18 mouse cellular contexts compared by ENCODE assay signal in the genomic region with DNA sequence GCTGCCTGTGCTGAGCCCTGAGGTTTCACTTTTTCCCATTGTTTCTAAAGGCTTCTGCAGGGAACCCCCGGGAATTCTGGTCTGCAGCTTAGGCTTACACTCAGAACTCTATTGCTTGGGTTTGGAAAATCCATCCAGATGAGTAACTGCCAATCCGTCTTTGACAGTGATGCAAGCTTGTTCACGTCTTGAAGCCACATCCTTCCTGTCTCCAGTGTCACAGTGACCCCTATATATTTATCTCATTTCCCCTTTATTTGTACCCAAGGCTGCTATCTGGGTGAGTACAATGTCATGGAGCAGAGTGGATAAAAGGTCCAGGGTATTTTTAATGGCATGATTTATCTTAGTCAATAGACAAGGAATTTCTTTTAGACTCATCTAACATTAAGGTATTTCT. TPM values are rescaled to one million over a fixed set of nuclear protein-coding genes. Genes with fewer than 3 reads are reported as not detected.
DNase-seq lines count a peak whose midpoint lies in the region; ATAC-seq and TF ChIP-seq lines count a peak whose summit lies in the region.
"Had no signal": no experiment of that assay in that cellular context is flagged by ENCODE, and none has a peak within 500 bp of the region (broad histone marks: within the 10 kb centered on the region; RNA-seq: fewer than 3 reads in every experiment).

A gene (plus strand): TSS at position 245 of the 400 bp plus-strand sequence.

- WGBS in hindbrain, postnatal 0 days: 55% methylated on average over 3 of the region's 3 CpGs
- WGBS in hindbrain, embryonic 10.5 days: 66% methylated on average over 3 of the region's 3 CpGs

- 0 out of 2 replicates have a peak within 1 kb of the TSS, but pooled peaks have one; percentile 9 for H3K9ac ChIP-seq in hindbrain, postnatal 0 days (replicated peaks; ENCODE audit: low read length)
- H3K9ac ChIP-seq: limb, embryonic 15.5 days; midbrain, embryonic 12.5 days had no signal

- no peak within 1 kb of the TSS for H3K4me3 ChIP-seq in hindbrain, postnatal 0 days (ENCODE audit: low read length)
- H3K4me3 ChIP-seq in hindbrain, embryonic 10.5 days: no peak within 1 kb of the TSS
- H3K4me3 ChIP-seq: limb, embryonic 15.5 days; midbrain, embryonic 12.5 days had no signal

- no peaks in the 10 kb centered on the region for H3K36me3 ChIP-seq in hindbrain, postnatal 0 days (ENCODE audit: insufficient read depth, low read length)
- no peaks in the 10 kb centered on the region for H3K36me3 ChIP-seq in hindbrain, embryonic 10.5 days
- H3K36me3 ChIP-seq: limb, embryonic 15.5 days; midbrain, embryonic 12.5 days had no signal

- no peak for ATAC-seq in hindbrain, postnatal 0 days
- ATAC-seq in granulocyte monocyte progenitor cell, adult 5-6 weeks (replicated peaks; ENCODE audit: poor library complexity, severe bottlenecking): peak; percentile 63
- ATAC-seq: forebrain, embryonic 16.5 days had no signal

- H3K27ac ChIP-seq in hindbrain, postnatal 0 days: no peak within 1 kb of the TSS
- no peak within 1 kb of the TSS for H3K27ac ChIP-seq in hindbrain, embryonic 10.5 days
- H3K27ac ChIP-seq: limb, embryonic 15.5 days; midbrain, embryonic 12.5 days had no signal

- no peak within 1 kb of the TSS for H3K4me2 ChIP-seq in hindbrain, postnatal 0 days (ENCODE audit: low read depth, low read length)
- H3K4me2 ChIP-seq: heart, embryonic 11.5 days; limb, embryonic 15.5 days; midbrain, embryonic 12.5 days had no signal

- TF ChIP-seq CTCF in hindbrain, postnatal 0 days (IDR thresholded peaks at IDR 0.05; ENCODE audit: low read depth): no peak

- no peaks in the 10 kb centered on the region for H3K4me1 ChIP-seq in hindbrain, postnatal 0 days (ENCODE audit: insufficient read depth, low read length)
- no peaks in the 10 kb centered on the region for H3K4me1 ChIP-seq in hindbrain, embryonic 10.5 days (replicated peaks)

- H3K27me3 ChIP-seq in hindbrain, postnatal 0 days (ENCODE audit: insufficient read depth, low read length): no peaks in the 10 kb centered on the region
- no peaks in the 10 kb centered on the region for H3K27me3 ChIP-seq in hindbrain, embryonic 10.5 days (ENCODE audit: insufficient read depth, poor library complexity, severe bottlenecking)
- H3K27me3 ChIP-seq: limb, embryonic 15.5 days; midbrain, embryonic 12.5 days had no signal

- H3K9me3 ChIP-seq in hindbrain, postnatal 0 days (ENCODE audit: low read length): no peaks in the 10 kb centered on the region
- H3K9me3 ChIP-seq in hindbrain, embryonic 10.5 days: no peaks in the 10 kb centered on the region
- H3K9me3 ChIP-seq: limb, embryonic 15.5 days; midbrain, embryonic 12.5 days had no signal

- DNase-seq in hindbrain, postnatal 0 days (ENCODE audit: low spot score): no peak
- no peak for DNase-seq in hindbrain, embryonic 10.5 days (ENCODE audit: low spot score)
- peak; percentile 35 for DNase-seq in lung, postnatal 25 days (ENCODE audit: low spot score)
- no peak for DNase-seq in lung, postnatal 14 days
- peak; percentile 10 for DNase-seq in skeletal muscle tissue, adult 2 months (ENCODE audit: low read depth, low spot score)
- no peak for DNase-seq in cerebellum, adult 11 months
- no peak for DNase-seq in frontal cortex, adult 2 months (ENCODE audit: extremely low spot score in 1 of 2, low spot score in 1 of 2)
- DNase-seq: adrenal gland, adult 2 months; cerebellum, adult 9-11 months; embryo, embryonic 11 days; gastrocnemius, postnatal 10 days; right cerebral cortex, postnatal 25 days; thymus, adult 2 months had no signal

RNA-seq across cellular contexts. Expression of the gene that starts here (rescaled TPM):
- 0.29 and 0.31 TPM in 2 replicates for total RNA-seq in hindbrain, postnatal 0 days (2014; rRNA removed)
- polyA plus RNA-seq in hindbrain, postnatal 0 days (2015; fragmentation: Nextera tagmentation; extraction: Ambion mirVana): 0.13 and 0.23 TPM in 2 replicates
- polyA plus RNA-seq in hindbrain, embryonic 10.5 days (2016; fragmentation: Nextera tagmentation; extraction: Ambion mirVana): 0.17 TPM in 1 of 2 replicates, not detected in the other
- total RNA-seq in granulocyte monocyte progenitor cell, adult 5-6 weeks (2014; fragmentation: Nextera tagmentation): 2.4 and 2.5 TPM in 2 replicates
- 5.3 and 16.5 TPM in 2 replicates for total RNA-seq in granulocyte monocyte progenitor cell, adult 5-6 weeks (2017)
- polyA plus RNA-seq in frontal cortex, adult 2 months (2012; rRNA removed): 0.57 and 0.64 TPM in 2 replicates

Comparison
In these comparisons a context has a peak if more than half of its experiments do, and no peak if none do; other contexts are left out.
1. DNase-seq: peak in lung, postnatal 25 days (single experiment) and skeletal muscle tissue, adult 2 months (single experiment); none in hindbrain, postnatal 0 days (single experiment), hindbrain, embryonic 10.5 days (single experiment), lung, postnatal 14 days (single experiment), cerebellum, adult 11 months (single experiment) and frontal cortex, adult 2 months (0 of 2).